Mouse (Mus musculus) cortical plate, adult 2 months (tissue): ENCODE results near the gene Pias4. TPM values are rescaled to one million over a fixed set of nuclear protein-coding genes. Genes with fewer than 3 reads are reported as not detected.
"Not testable (repeated sequence)": the region's sequence is repeated elsewhere in the genome, so short reads cannot be mapped to it uniquely, and the experiment has no call there.

Experiments used
- H3K27ac ChIP-seq: fragments of 200-500 bp; 2 replicates; pipeline ENCODE4 v1.5.1; 2012; ENCODE audit warnings: low read length, control low read depth, inconsistent platforms; ENCODE audit not compliant: insufficient read depth
- H3K4me1 ChIP-seq: fragments of 200-500 bp; 2 replicates; pipeline ENCODE4 v1.6.1; 2011; ENCODE audit warnings: low read length; ENCODE audit not compliant: control insufficient read depth, insufficient read depth
- H3K4me3 ChIP-seq: fragments of 200-500 bp; 2 replicates; pipeline ENCODE4 v1.5.1; 2011; ENCODE audit warnings: mild to moderate bottlenecking, low read length, control low read depth; ENCODE audit not compliant: insufficient read depth
- CTCF ChIP-seq: fragments of 200-500 bp; IDR thresholded peaks from 2 replicates; pipeline ENCODE4 v1.5.1; 2011; ENCODE audit warnings: mild to moderate bottlenecking, control low read depth, low read length; ENCODE audit not compliant: insufficient read depth; ENCODE audit errors: extremely low read depth
- POLR2A ChIP-seq: fragments of 200-500 bp; IDR thresholded peaks from 2 replicates; pipeline ENCODE4 v1.6.1; 2011; ENCODE audit warnings: mild to moderate bottlenecking, low read length, control low read depth; ENCODE audit not compliant: insufficient read depth; ENCODE audit errors: extremely low read depth
- polyA plus RNA-seq: library from polyadenylated mRNA; depleted of rRNA; stranded (reverse); fragments of >200 nt; gene quantifications from 2 replicates; pipeline ENCODE4 v1.2.3, GENCODE M21; 2012; rRNA removed

The Pias4 gene
- polyA plus RNA-seq = 21.3 and 22.5 TPM in 2 replicates

DNA sequence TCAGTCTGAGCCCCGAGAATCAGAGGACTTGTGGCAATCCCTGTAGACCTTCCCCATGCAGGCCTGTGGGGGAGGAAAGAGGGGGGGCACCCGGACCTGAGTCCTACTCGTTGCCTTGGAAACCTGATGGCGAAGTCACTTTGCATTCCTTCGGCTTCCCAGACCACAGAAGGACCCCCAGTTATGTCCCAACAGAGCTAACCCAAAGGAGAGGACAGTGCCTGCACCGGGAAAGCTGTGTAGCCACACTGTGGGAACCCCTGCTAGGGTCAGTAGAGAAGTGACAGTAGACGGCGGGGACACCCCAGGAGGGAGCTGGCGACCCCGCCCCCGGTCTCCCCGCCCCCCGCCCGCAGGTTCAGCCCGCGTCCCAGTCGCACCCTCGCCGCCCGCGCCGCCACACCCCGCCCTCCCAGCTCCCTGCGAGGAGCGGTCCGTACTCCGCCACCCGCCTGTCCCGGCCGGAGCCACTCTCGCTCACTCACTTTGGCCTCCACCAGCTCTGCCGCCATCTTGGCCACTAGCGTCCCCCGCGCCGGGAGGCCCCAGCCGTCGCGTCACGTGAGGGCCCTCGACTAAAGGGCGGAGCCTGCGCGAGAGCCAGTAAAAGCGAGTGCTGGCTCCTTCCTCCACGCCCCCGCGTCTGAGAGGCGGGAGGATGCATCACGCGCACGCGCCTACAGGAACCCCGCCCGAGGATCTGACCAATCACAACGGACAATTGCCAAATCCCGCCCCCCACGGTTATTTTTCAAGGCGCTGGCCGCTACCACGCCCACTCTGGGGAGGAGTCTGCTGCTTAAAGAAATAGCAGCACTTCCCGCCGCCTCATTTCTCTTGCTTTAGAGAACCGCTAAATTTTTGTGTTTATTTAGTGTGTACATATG is at the start of gene Pias4:
Gene Pias4, minus strand, starts transcription at position 724 of the 887 bp plus-strand sequence.
- Histone ChIP-seq H3K4me3 (peak within 1 kb of the TSS; percentile 74), H3K4me1 (peaks cover 3% of the 10 kb centered on the region; the same call in 1 of the 2 replicates), H3K27ac (peak within 1 kb of the TSS; percentile 9; the same call in 1 of the 2 replicates)
- TF ChIP-seq POLR2A (peak; percentile 75; the same call in 1 of the 2 replicates), CTCF (no peak)

DNA sequence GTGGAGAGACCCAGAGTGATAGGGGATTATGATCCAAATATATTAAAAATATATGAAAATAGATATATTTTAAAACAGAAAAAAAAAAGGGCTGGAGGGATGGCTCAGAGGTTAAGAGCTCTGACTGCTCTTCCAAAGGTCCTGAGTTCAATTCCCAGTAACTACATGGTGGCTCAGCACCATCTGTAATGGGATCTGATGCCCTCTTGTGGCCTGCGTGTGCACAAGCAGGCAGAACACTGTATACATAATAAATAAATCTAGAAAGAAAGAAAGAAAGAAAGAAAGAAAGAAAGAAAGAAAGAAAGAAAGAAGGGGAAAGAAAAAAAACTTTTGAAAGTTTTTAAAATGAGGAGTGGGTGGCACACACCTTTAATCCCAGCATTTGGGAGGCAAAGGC is 49.5 kb upstream of the Pias4 start:
- H3K4me3 ChIP-seq, H3K27ac ChIP-seq, H3K4me1 ChIP-seq: not testable (repeated sequence)
- TF ChIP-seq CTCF = peak; percentile 45

DNA sequence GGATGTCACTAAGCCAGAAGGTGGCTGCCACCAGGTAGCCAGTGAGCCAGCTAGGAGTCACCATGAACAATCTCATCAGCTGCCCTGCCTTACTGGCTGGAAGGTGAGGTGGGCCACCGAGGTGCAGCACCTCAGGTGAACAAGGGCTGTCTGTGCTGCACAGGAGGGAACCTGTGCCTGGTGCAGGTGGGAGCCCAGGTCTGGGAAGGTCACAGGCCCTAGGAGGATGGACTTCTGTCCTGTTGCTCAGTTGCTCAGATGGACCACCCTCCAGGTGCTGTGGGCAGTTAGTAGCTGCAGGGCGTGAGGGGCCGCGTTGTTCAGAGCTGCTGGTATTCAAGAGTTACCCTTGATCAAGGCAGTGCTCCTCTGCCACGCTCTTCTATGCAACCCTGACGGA is 49.1 kb upstream of the Pias4 start:
- no peaks in the 10 kb centered on the region for H3K4me1 ChIP-seq
- TF ChIP-seq CTCF = no peak
- TF ChIP-seq POLR2A = no peak

DNA sequence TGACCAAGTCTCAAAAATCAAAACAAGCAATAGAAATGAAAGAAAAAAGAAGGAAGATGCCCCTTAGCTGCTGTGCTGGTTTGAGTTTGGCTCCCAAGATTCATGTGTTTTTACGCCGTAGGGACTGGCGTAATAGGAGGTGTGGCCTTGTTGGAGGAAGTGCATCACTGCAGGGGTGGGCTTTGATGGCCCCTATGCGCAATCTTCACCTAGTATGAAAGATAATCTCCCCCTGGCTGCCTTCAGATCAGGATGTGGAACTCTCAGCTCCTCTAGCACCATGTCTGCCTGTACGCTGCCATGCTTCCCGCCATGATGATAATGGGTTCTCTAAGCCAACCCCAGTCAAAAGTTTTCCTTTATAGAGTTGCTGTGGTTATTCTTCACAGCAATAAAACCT is 48.5 kb upstream of the Pias4 start:
- Histone ChIP-seq H3K27ac (no peak overlapping the region), H3K4me3 (no peak overlapping the region), H3K4me1 (no peaks in the 10 kb centered on the region)
- TF ChIP-seq CTCF (no peak), POLR2A (no peak)

More for the DNA sequence above, 49.1 kb upstream of the Pias4 start:
- Histone ChIP-seq H3K4me3 (no peak overlapping the region), H3K27ac (no peak overlapping the region)

DNA sequence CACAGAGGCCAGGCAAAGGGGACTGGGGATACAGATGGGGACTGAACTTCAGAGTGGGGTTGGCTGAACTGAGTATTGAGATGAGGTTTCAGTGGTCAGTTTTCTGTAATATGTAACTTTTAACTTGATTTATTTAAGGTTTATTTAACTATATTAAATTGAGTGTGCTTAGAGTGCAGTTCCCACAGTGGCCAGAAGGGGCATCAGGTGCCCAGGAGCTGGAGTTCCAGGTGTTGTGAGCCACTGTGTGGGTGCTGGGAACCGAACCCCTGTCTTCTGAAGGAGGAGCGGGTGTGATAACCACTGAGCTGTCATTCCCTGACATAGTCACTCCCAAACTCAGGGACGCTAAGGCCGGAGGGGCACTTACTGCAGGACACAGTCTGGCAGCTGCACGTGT is 42.4 kb upstream of the Pias4 start:
- no peak overlapping the region for H3K27ac ChIP-seq
- H3K4me1 ChIP-seq = no peaks in the 10 kb centered on the region
- TF ChIP-seq POLR2A (no peak), CTCF (0 out of 2 replicates have a peak, but pooled peaks have one; percentile 9)
- H3K4me3 ChIP-seq = no peak overlapping the region

DNA sequence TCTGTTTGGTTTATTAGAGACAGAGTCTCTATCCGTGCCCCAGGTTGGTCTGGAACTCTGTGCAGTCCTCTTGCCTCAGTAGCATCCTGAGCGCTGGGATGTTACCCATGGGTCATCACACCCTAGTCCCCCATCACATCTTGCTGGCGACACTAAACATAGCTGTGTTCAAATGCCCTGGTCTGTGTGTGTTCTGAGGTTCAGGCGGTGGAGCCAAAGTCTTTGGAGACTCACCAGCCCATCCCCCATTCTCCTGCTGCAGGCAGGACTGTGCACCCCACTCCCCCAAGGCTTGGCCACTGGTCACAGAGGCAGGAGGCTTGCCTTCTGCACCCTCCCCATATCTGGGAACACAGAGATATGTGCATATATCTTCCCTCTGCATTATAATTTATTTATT is 36.4 kb upstream of the Pias4 start:
- no peak overlapping the region for H3K4me3 ChIP-seq
- H3K4me1 ChIP-seq = no peaks in the 10 kb centered on the region
- no peak overlapping the region for H3K27ac ChIP-seq
- TF ChIP-seq CTCF (no peak), POLR2A (no peak; the same call in 1 of the 2 replicates)

DNA sequence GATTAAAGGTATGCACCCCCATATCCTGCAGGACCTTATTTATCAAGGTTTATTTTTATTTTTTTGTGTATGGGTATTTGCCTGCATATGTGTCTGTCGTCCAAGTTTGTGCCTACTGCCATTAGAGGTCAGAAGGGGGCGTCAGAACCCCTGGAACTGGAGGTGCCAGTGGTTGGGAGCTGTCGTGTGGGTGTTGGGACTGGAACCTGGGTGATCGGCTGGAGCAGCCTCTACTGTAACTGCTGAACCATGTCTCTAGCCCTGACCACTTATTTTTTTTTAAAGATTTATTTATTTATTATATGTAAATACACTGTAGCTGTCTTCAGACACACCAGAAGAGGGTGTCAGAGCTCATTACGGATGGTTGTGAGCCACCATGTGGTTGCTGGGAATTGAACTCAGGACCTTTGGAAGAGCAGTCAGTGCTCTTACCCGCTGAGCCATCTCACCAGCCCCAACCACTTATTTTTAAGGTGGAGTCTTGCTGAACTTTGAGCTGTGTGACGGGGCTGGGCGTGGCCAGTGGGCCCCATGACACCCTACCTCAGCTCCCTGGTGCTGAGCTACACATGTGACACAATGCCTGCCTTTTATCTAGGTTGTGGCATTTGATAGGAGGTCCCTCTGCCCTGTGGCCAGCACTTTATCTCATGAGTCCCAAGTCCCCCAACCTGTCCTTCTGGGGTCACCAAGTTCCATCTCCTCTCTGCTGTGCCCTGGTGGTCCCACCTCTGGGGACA is 35.4 kb upstream of the Pias4 start:
- Histone ChIP-seq H3K27ac (no peak overlapping the region), H3K4me3 (no peak overlapping the region), H3K4me1 (no peaks in the 10 kb centered on the region)
- TF ChIP-seq POLR2A = no peak
- TF ChIP-seq CTCF = 0 out of 2 replicates have a peak, but pooled peaks have one; percentile 1

DNA sequence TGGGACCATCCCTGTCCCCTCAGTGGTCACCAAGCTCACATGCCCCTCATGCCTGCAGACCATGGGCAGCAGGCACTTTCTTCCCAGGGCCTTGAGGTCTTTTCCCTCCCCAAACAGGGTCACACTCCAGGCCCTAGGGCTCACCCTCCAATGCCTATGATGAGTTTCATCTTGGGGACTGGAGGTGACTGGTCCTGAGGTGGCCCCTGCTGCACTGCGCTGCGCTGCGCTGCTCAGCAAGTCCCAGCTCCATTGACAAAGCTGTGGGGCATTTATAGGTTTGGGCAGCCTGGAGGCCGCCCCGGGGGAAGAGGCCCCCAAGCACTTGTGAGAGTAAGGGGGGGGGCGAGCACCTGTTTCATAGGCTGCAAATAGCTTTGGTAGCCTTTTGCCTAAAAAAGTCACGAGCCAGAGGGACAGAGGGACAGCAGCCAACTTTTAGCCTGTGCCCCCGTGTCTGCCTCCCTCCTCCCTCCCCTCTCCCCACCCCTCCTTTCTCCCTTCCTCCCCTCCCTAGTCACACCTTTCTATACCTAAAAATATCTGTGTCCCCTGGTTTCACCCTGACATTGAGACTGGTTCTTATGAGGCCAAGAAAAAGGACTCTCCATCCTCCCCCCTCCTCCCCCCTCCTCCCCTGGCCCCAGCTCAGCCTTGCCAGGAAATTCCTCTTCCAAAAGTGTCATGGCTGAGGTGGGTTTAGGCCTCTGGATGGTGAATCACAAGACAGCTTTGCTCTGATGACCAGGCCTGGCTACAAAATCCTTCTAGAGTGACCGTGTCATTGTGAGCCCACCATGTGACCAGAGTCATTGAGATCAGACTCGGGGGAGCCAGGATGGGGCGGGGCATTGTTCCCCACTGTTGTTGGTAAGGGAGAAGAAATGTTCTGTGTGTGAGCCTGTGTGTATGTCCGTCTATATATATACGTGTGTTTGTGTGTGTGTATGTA is 34.4 kb upstream of the Pias4 start, which contains the start of gene Nmrk2:
Gene Nmrk2, minus strand, starts transcription at position 245 of the 952 bp plus-strand sequence.
- Histone ChIP-seq H3K4me3 (no peak within 1 kb of the TSS), H3K27ac (no peak within 1 kb of the TSS), H3K4me1 (no peaks in the 10 kb centered on the region)
- TF ChIP-seq CTCF (no peak), POLR2A (no peak)
